Mouse (Mus musculus): ENCODE data around the gene Rdh7.
"Not testable (repeated sequence)": the region's sequence is repeated elsewhere in the genome, so short reads cannot be mapped to it uniquely, and the experiment has no call there.

The Rdh7 gene

DNA sequence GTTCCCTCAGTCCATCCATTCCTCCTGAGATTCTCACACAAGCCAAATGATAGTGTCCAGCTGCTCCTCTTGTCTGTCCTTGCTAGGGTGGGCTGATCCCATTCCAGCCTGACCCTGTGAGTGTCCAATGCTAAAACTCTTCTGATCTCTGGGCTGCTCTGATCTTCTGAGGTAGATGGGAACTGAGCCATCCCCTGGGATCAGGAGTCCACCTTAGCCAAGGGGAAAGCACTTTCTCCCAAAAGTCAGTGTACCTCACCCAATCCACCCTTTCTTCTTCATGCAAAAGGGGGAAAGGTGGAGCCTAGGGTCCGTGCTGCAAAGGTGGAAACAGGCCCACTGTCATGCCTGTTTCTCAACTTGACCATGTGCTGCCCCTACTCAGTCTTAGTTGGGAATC, 2.9 kb upstream of the Rdh7 start:
- no peak for DNase-seq

DNA sequence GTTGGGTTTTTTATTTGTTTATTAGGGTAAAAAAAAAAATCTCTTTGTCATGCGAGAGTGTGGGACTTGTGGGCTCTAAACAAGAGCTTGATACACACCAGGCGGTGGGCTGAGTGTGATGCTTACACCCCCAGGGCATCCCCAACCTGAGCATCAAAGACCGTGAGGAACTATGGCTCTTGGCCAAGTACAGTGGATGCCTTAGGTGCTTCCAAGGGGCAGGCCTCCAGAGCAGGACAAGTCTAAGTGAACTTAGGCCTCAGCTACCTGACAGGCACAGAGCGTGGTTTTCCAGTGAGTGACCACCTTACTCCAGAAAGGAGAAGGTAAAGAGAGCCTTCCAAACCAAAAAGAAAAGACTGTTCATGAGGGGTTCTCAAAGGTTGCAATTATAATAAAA, 1.6 kb downstream of the Rdh7 start:
- no peak for DNase-seq

DNA sequence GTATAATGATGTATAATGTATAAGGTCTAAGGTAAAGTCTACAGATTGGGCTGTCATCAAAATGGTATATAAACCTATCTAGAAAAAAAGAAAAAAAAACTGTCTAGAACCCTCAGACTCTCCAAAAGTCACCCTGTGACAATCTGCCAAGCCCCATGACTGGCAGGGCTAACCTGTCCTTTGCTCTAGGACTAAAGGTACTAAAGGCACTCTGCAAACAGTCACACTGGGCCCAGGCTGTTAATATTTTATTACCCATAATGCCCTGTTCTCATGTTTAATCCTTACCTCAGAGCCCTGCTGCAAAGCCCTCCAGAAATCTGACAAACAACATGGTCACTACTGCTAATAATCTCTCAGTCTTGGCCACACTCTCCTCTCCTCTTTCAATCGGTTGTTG, 2.1 kb downstream of the Rdh7 start:
- DNase-seq: no peak

DNA sequence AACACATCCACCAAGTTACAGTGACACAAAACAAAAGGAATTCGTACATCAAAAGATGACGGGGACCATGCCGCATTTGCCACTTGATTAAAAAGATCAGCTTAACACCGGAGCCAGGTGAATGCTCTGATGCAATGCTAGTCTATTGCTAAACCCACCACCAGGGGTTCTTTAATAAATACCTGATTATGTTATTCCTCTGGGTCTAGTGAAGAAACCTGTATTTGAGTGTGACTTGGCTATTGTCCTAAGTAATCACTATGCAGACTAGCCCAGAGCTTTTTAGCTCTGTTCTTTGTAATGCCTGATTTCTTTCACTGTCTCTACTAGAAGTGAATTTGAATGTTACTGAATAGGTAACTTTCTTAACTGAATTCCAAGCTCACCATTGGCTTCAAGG, 7.6 kb downstream of the Rdh7 start:
- no peak for DNase-seq

DNA sequence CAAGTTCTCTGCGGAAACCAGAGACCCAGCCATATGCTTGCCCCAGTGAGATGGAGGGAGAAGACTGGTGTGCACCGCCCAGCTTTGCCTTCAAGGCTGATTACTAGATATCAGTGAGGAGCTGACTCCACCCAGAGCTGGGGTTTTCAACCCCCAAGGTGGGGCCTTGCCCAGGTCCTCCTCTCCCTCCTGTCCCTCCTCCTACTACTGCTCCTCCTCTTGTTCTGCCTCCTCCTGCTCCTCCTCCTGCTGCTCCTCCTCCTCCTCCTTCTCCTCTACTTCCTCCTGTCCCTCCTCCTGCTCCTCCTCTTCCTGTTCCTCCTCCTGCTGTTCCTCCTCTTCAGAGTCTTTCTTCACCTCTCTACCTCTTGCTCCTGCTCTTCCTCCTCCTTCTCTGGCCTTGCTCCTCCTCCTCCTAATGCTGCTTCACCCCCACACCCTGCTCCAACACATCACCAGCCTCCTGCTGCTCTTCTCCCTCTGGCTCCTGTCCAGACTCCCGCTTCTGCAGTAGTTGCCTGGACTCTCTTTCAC, 9.4 kb downstream of the Rdh7 start:
- DNase-seq: no peak

DNA sequence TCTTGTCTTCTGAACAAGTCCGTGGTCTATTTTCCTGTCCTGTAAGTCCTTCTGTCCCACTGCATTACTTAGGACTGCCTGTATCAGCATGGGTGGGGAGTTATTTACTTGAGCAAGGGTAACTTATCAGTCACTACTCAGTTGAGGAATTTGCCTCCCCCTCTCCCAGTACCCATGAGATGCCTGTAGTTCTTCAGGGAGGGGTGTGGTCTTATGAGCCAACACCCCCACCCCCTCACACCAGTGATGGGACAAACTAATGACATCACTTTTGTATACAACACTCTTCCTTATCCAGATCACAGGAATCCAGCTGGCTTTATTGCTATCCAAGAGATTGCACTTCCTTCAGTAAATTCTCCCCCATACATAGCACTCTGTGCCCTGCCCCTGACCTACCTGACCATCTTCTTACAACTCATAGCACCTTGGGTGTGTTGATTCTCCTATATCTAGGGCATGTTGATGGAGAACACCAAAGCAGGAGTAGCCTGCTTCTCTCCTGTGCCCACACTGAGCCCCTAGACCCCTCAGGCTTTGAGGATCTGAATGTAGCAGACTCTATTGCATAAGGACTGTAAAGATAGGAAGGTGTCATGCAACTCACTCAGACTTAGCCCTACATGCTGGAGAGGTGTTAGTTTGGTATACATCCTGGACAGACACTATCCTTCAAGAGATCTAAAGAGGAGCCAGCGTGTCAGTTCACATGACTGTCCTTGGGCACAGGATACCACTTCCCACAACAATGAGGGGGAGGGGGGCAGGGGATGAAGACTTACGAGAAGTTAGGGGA, 10.2 kb downstream of the Rdh7 start:
- DNase-seq: peak; percentile 11 to 29

DNA sequence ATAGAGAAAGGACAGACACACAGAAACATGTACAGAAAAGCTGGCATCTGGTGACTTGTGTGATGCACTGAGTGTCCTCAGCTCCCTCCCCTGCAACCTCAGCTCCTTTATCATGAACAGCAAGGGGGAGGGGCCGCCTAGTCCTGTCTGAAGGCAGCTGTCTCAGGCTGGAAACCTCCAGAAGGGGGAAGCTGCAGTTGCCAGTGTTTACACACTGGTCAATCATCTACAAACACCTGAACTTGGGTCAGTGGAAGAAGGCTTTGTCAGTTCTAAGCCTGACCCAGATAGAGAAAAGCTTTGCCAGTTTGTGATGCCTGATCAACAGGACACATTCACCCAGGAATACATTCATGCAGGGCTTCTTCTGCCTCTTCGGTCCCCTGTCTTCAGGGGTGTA, 10.9 kb downstream of the Rdh7 start:
- DNase-seq: peak; percentile 41 to 61

DNA sequence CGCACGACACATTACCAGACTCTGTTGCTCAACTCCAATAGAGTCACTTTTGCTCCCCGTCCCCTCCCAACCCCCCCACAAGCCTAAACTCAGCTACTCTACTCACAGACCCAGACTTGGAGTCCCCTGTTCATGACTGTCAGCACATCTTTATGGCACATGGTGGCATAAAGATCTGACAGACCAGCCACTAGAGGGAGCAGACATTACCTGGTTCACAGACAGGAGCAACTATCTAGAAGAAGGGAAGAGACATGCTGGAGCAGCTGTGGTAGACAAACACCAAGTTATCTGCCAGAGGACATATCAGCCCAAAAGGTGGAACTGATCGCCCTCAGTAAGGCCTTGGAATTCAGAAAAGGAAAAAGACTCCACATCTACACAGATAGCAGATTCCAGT, 16.1 kb downstream of the Rdh7 start:
- DNase-seq: no peak

DNA sequence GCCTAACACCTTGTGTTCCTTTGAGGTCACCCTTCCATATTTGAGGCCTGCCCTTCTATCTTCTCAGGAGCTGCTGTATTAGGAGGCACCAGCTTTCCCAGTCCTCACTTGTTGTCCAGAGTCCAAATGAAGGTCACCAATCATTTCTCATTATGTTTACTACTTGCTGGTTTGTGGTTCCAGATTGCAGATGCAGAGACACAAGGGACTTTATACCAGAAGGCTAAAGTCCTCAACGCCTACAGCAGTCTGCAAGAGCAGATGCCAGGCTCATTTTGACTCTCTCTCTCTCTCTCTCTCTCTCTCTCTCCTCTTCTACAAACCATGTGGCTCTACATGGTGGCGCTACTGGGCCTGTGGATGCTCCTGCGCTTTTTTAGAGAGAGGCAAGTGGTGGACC, 22.4 kb downstream of the Rdh7 start, which contains the start of gene Rdh16f2:
Gene Rdh16f2 (plus strand): TSS at position 243 of the 400 bp plus-strand sequence.
- no peak for DNase-seq

DNA sequence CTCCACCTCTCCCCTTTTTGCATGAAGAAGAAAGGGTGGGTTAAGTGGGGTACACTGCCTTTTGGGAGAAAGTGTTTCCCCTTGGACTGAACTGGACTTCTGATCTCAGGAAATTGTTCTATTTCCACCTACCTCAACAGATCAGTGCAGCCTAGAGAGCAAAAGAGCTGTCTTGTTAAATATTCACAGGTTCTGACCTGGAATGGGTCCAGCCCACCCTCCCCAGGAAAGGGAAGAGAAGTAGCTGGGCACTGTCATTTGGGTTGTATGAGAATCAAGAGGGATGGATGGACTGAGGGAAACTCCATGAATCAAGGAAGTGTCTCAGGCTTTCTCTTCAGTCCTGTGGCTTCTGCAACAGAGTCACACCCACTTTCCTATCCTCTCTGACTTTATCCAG, 23.7 kb downstream of the Rdh7 start:
- DNase-seq: no peak

DNA sequence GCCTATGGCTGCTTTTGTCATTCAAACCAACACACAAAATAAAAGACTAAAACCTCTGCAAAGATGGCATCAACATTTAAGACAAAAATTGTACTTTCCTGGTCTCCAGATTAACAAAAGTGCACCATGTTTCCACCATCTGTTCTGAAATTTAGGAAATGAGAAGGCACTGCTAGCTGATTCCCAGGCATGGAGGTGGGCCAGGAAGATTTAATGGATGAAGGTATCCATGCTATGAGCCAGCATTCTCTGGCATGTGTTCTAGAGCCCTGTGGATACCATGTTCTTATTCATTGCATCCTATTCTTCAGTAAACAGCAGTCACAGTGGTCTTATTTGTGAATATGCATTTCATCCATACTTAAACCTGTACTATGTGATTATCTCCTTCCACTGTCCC, 32.2 kb downstream of the Rdh7 start:
- no peak for DNase-seq

DNA sequence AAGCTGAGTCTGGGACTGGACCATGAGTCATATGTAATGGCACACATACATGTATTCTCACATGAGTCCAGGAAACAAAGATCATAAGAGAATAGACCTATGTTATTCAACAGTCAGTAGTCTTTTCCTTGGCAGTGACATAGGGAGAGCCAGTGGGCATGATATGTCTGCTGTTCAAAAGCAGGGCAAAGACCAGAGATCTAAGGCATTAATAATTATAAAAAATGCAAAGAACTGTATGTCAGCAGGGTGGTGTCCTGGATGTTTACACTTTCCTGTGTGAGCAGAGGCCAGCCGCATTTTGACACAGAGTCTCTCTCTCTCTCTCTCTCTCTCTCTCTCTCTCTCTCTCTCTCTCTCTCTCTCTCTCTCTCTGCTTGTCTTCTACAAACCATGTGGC, 39.0 kb downstream of the Rdh7 start, which contains the start of gene Rdh19:
Gene Rdh19 (plus strand): TSS at position 301 of the 400 bp plus-strand sequence.
- DNase-seq: no peak

DNA sequence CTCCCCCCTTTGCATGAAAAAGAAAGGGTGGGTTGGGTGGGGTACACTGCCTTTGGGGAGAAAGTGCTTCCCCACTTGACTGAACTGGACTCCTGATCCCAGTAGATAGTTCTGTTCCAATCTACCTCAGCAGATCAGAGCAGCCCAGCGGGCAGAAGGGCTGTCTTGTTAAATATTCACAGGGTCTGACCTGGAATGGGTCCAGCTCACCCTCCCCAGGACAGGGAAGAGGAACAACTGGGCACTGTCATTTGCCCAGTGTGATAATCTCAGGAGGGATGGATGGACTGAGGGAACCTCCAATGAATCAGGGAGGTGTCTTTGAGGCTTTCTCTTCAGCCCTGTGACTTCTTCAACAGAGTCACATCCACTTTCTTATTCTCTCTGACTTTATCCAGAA, 40.5 kb downstream of the Rdh7 start:
- no peak for DNase-seq

DNA sequence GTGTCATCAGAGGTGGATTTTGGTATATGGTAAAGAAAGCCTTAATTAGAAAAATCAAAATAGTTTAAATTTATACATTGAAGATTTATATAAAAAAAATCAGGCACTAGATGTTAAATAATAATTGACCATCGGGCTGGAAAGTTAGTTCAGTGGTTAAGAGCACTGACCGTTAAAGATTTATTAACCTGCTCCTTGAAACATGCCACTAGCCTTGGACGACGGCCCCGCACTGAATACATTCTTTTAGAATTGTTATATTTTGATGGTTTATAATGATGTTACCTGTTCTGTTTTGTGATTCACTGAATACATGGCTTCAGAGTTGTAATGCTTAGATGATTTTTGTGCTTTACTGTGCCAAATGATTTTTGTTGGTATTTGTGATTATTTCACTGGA, 42.7 kb downstream of the Rdh7 start:
- DNase-seq: not testable (repeated sequence)

DNA sequence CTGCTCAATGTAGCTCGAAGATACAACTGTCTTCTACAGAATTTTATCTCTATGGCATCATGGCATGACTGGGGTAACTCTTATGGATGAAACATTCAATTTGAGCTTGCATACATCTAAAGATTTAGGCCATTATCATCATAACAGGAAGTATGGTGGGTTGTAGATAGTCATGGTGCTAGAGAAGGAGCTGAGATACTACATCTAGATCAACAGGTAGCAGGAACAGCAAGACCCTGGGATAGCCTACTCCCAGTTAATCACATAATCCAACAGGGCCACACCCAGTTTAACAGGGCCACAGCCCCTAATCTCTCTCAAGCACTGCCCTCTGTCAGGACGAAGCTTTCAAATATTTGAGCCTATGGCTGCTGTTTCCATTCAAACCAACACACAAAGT, 47.8 kb downstream of the Rdh7 start:
- no peak for DNase-seq

DNA sequence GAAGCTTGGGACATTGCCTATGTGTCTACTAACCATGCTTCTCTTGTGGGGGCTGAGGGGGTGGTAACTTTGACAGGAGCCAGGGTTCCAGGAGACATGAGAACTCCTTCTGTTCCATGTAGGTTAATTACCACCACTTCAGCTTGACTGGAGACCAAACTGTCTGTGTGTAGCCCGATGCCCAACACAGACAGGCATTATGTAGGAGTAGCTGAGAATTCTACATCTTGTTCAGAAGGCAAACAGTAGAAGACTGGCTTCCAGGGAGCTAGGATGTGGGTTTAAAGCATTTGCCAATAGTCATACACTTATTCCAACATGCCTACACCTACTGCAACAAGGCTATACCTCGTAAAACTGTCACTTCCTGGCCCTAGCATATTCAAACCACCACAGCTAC, 50.1 kb downstream of the Rdh7 start:
- DNase-seq: no peak

DNA sequence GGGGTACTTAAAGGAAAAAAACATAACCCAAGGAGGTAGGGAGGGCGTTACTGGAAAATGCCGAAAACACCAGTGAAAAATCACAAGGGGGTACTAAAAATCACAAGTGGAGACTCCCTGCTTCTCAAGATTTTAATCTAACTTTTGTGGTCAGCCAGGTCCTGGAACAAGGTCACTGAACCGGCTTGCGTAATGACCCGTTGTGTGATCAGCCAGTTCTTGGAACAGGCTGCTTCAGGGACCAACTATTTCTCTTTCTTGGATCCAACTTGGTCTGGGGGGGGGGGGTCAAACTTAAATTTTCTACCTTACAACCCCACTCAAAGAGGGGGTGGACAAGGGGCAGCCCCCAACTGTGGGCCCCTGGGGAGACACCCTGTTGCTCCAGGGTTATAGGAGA, 50.8 kb downstream of the Rdh7 start:
- not testable (repeated sequence) for DNase-seq

DNA sequence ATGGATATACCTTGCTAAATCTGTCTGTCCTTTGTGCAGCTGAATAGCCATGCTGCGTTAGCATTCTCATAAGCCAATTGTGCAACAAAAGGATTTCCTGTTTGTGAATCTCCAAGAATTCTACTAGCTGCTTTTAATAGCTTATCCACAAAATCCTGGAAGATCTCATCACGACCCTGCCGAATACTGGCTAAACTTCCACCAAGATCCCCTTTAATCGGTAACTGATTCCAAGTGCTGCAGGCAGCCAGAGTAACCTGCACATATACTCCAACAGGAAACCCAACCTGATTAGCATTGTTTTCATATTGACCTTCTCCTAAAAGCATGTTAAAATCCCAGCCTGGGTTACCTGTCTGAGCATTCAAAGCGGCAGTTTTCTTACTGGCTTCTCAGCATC, 53.3 kb downstream of the Rdh7 start:
- DNase-seq: no peak

DNA sequence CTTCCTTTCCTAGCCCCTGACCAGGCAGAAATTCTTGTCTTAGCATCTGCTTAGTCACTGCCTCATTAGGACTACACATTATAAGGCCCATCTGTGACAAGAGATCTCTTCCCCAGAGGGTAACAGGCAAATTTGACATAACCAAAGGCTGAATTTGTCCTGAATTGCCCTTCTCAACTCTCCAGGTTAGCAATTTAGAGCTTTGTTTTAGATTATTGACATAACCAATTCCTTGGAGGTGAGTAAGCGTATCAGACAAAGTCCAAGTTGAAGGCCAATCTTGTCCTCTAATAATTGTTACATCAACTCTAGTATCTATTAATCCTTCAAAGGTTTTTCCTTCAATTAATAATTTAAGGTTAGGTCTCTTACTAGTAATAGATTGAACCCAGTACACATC, 54.4 kb downstream of the Rdh7 start:
- DNase-seq: not testable (repeated sequence)
